Mouse (Mus musculus): ENCODE measurements around the gene Hmcn1. TPM values are rescaled to one million over a fixed set of nuclear protein-coding genes. Genes with fewer than 3 reads are reported as not detected.

Gene Hmcn1
- polyA plus RNA-seq, 2 experiments = 35.3 to 80.4 TPM

- TF ChIP-seq POLR2A (IDR thresholded peaks at IDR 0.05; ENCODE audit: borderline replicate concordance, extremely low read depth, insufficient read depth, insufficient read length) = no peak
- WGBS = 10% methylated on average over 2 of the region's 2 CpGs
- ATAC-seq (ENCODE audit: low FRiP score, low read depth) = peak; percentile 65; the same call in 1 of the 2 replicates
- H3K27me3 ChIP-seq (ENCODE audit: control insufficient read depth, insufficient read depth, low read length) = no peaks in the 10 kb centered on the region
- DNase-seq (ENCODE audit: low spot score) = no peak
- peaks cover 23% of the 10 kb centered on the region for H3K4me1 ChIP-seq (ENCODE audit: control insufficient read depth, insufficient read depth, low read length)
- H3K4me3 ChIP-seq (replicated peaks; ENCODE audit: low read length) = no peak overlapping the region
- peaks cover 4% of the 10 kb centered on the region; the same call in 1 of the 2 replicates for H3K36me3 ChIP-seq (ENCODE audit: control insufficient read depth, insufficient read depth, low read length)
- no peak overlapping the region for H3K27ac ChIP-seq (replicated peaks; ENCODE audit: low read depth, low read length)
- no peak overlapping the region for H3K9ac ChIP-seq (ENCODE audit: low read depth, low read length, severe bottlenecking)
- H3K9me3 ChIP-seq (ENCODE audit: control insufficient read depth, low read length) = no peaks in the 10 kb centered on the region
- no peak overlapping the region for H3K4me2 ChIP-seq (replicated peaks; ENCODE audit: low read depth, low read length, severe bottlenecking)
Measured at GRCm38 (mm10) chr1:150976263-150976662, 17.0 kb downstream of the Hmcn1 start.

- Histone ChIP-seq H3K9me3 (ENCODE audit: control insufficient read depth, low read length) (no peaks in the 10 kb centered on the region), H3K27ac (replicated peaks; ENCODE audit: low read depth, low read length) (no peak overlapping the region), H3K36me3 (ENCODE audit: control insufficient read depth, insufficient read depth, low read length) (no peaks in the 10 kb centered on the region), H3K4me1 (ENCODE audit: control insufficient read depth, insufficient read depth, low read length) (no peaks in the 10 kb centered on the region), H3K4me3 (replicated peaks; ENCODE audit: low read length) (no peak overlapping the region), H3K9ac (ENCODE audit: low read depth, low read length, severe bottlenecking) (no peak overlapping the region), H3K27me3 (ENCODE audit: control insufficient read depth, insufficient read depth, low read length) (no peaks in the 10 kb centered on the region), H3K4me2 (replicated peaks; ENCODE audit: low read depth, low read length, severe bottlenecking) (no peak overlapping the region)
- DNase-seq (ENCODE audit: low spot score) = no peak
- no peak for TF ChIP-seq POLR2A (IDR thresholded peaks at IDR 0.05; ENCODE audit: borderline replicate concordance, extremely low read depth, insufficient read depth, insufficient read length)
- WGBS = 70% methylated on average over 5 of the region's 5 CpGs
- no peak for ATAC-seq (ENCODE audit: low FRiP score, low read depth)
Measured at GRCm38 (mm10) chr1:150959486-150960074, 33.7 kb downstream of the Hmcn1 start.

DNA sequence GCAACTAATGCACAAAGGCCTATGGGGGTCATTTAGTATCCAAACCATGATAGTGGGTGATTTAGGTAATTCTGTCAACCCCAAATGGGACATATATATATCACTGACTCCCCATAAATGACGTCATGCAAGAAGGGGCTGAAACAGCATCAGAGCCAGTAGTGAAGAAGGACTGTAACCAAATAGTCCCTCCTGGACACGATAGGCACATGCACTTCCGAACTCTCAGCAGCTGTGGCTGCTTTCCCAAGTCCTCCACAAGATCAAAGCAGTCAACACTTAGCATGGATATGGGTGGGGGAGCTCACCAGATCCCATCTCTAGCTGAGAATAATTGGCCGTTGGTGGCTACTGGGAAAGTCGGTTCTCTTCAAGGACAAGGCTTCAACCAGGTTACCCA is 42.2 kb downstream of the Hmcn1 start:
- H3K4me3 ChIP-seq (replicated peaks; ENCODE audit: low read length) = no peak overlapping the region
- DNase-seq (ENCODE audit: low spot score) (no peak), ATAC-seq (ENCODE audit: low FRiP score, low read depth) (peak; percentile 66; the same call in 1 of the 2 replicates)
- 54% methylated on average over 5 of the region's 5 CpGs for WGBS
- no peak overlapping the region for H3K4me2 ChIP-seq (replicated peaks; ENCODE audit: low read depth, low read length, severe bottlenecking)
- no peak overlapping the region for H3K9ac ChIP-seq (ENCODE audit: low read depth, low read length, severe bottlenecking)
- H3K36me3 ChIP-seq (ENCODE audit: control insufficient read depth, insufficient read depth, low read length) = no peaks in the 10 kb centered on the region
- no peak for TF ChIP-seq POLR2A (IDR thresholded peaks at IDR 0.05; ENCODE audit: borderline replicate concordance, extremely low read depth, insufficient read depth, insufficient read length)
- no peaks in the 10 kb centered on the region for H3K9me3 ChIP-seq (ENCODE audit: control insufficient read depth, low read length)
- H3K27me3 ChIP-seq (ENCODE audit: control insufficient read depth, insufficient read depth, low read length) = no peaks in the 10 kb centered on the region
- no peak overlapping the region for H3K27ac ChIP-seq (replicated peaks; ENCODE audit: low read depth, low read length)
- peaks cover 20% of the 10 kb centered on the region for H3K4me1 ChIP-seq (ENCODE audit: control insufficient read depth, insufficient read depth, low read length)

DNA sequence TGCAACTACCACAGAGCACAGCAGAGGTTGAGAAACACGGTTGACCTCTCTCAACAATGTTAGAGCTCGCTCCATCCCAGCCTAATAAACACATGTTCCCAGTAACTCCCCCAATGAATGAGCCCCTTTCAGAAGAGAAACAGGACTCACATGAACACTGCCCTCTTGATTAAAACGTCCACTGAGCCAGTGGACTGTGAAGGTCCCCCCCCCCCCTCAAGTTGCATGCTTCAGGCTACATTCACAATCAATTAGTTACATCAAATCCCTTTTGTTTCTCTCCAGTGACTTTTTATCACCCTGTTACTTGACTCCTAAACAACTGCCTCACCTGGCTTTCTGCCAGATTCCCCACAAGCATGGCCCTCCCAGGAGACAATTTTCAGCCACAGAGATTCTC is 43.2 kb downstream of the Hmcn1 start:
- ATAC-seq (ENCODE audit: low FRiP score, low read depth) = peak; percentile 82

GRCm38 (mm10) chr1:150948911-150949310 is 44.3 kb downstream of the Hmcn1 start:
- DNase-seq (ENCODE audit: low spot score) (no peak), ATAC-seq (ENCODE audit: low FRiP score, low read depth) (no peak)
- H3K4me3 ChIP-seq (replicated peaks; ENCODE audit: low read length) = no peak overlapping the region
- no peak overlapping the region for H3K4me2 ChIP-seq (replicated peaks; ENCODE audit: low read depth, low read length, severe bottlenecking)
- no peaks in the 10 kb centered on the region for H3K9me3 ChIP-seq (ENCODE audit: control insufficient read depth, low read length)
- no peaks in the 10 kb centered on the region for H3K36me3 ChIP-seq (ENCODE audit: control insufficient read depth, insufficient read depth, low read length)
- WGBS = 80% methylated on average over 2 of the region's 2 CpGs
- H3K9ac ChIP-seq (ENCODE audit: low read depth, low read length, severe bottlenecking) = no peak overlapping the region
- H3K27ac ChIP-seq (replicated peaks; ENCODE audit: low read depth, low read length) = no peak overlapping the region
- peaks cover 26% of the 10 kb centered on the region for H3K4me1 ChIP-seq (ENCODE audit: control insufficient read depth, insufficient read depth, low read length)
- H3K27me3 ChIP-seq (ENCODE audit: control insufficient read depth, insufficient read depth, low read length) = no peaks in the 10 kb centered on the region
- no peak for TF ChIP-seq POLR2A (IDR thresholded peaks at IDR 0.05; ENCODE audit: borderline replicate concordance, extremely low read depth, insufficient read depth, insufficient read length)

More for the DNA sequence above, 43.2 kb downstream of the Hmcn1 start:
- Histone ChIP-seq H3K27me3 (ENCODE audit: control insufficient read depth, insufficient read depth, low read length) (no peaks in the 10 kb centered on the region), H3K4me2 (replicated peaks; ENCODE audit: low read depth, low read length, severe bottlenecking) (no peak overlapping the region), H3K4me3 (replicated peaks; ENCODE audit: low read length) (no peak overlapping the region), H3K9ac (ENCODE audit: low read depth, low read length, severe bottlenecking) (no peak overlapping the region), H3K36me3 (ENCODE audit: control insufficient read depth, insufficient read depth, low read length) (no peaks in the 10 kb centered on the region), H3K9me3 (ENCODE audit: control insufficient read depth, low read length) (no peaks in the 10 kb centered on the region), H3K27ac (replicated peaks; ENCODE audit: low read depth, low read length) (no peak overlapping the region), H3K4me1 (ENCODE audit: control insufficient read depth, insufficient read depth, low read length) (peaks cover 20% of the 10 kb centered on the region)
- no peak for TF ChIP-seq POLR2A (IDR thresholded peaks at IDR 0.05; ENCODE audit: borderline replicate concordance, extremely low read depth, insufficient read depth, insufficient read length)
- 15% methylated on average over 3 of the region's 3 CpGs for WGBS
- peak; percentile 70 for DNase-seq (ENCODE audit: low spot score)
